1 mouse cellular context compared by ENCODE assay signal in the genomic region with DNA sequence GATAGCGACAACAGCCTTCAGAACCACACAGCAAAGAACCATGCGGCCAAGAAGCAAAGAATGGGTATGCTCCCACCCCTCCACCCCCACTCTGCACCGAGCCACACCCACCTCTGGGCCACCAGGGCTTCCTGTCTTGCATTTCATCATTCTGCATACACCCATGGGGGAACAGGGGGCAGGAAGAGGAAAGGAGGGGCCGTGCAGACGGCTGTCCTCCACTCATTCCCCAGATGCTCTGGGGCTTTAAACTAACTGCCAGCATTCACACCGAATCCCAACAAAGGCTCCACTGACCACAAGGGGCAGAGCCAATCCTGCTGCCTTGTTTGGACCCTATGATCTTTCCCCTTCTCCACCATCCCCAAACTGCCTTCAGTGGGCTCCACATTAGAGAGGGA.
TF ChIP-seq lines count a peak whose summit lies in the region.

No protein-coding gene starts in this region.

TF ChIP-seq in MEL, 35 proteins besides CTCF, POLR2A, EP300 and RAD21 (continued from another document):
- peak; percentile 38; the same call in 1 of the 2 replicates for TF ChIP-seq MXI1 (IDR thresholded peaks at IDR 0.05; ENCODE audit: low read depth, low read length)
- TF ChIP-seq SMC3 (IDR thresholded peaks at IDR 0.05; ENCODE audit: low read depth, low read length) = no peak
- TF ChIP-seq ZKSCAN1 (IDR thresholded peaks at IDR 0.05; ENCODE audit: low read depth, low read length) = no peak
- no peak for TF ChIP-seq GATA1 (IDR thresholded peaks at IDR 0.05; ENCODE audit: low read depth, low read length)
- no peak for TF ChIP-seq CHD1 (IDR thresholded peaks at IDR 0.05; ENCODE audit: low read depth, low read length)
- TF ChIP-seq ETS1 (IDR thresholded peaks at IDR 0.05; ENCODE audit: low read depth, low read length) = peak; percentile 42; the same call in 1 of the 2 replicates
TF ChIP-seq in MEL: peak in this region for 7.
